Mouse (Mus musculus): Measurements from ENCODE around the gene Rasgrp2.

Rasgrp2 gene

GRCm38 (mm10) chr19:6408749-6409148, 9.6 kb downstream of the Rasgrp2 start:
- no peak for DNase-seq

GRCm38 (mm10) chr19:6409176-6409575, 10.0 kb downstream of the Rasgrp2 start:
- no peak for DNase-seq

- no peak for DNase-seq
These were observed 10.8 kb downstream of the Rasgrp2 start for GRCm38 (mm10) chr19:6409936-6410335.

- DNase-seq, result no peak
These were observed 13.7 kb downstream of the Rasgrp2 start for GRCm38 (mm10) chr19:6412798-6413197.

- DNase-seq, result no peak
These were observed 16.3 kb downstream of the Rasgrp2 start for GRCm38 (mm10) chr19:6415454-6415853.

GRCm38 (mm10) chr19:6416124-6416770, 17.1 kb downstream of the Rasgrp2 start:
- DNase-seq, result no peak

GRCm38 (mm10) chr19:6416894-6417761, 18.0 kb downstream of the Rasgrp2 start:
- DNase-seq, result no peak

GRCm38 (mm10) chr19:6418233-6418879, 19.2 kb downstream of the Rasgrp2 start, which contains the start of gene Nrxn2:
Gene Nrxn2 (plus strand): TSS chr19:6418731.
- DNase-seq, result peak; percentile 58 to 68

- DNase-seq, result no peak
These were observed 20.0 kb downstream of the Rasgrp2 start for GRCm38 (mm10) chr19:6418984-6419692.

- DNase-seq, result no peak
These were observed 20.7 kb downstream of the Rasgrp2 start for GRCm38 (mm10) chr19:6419805-6420310.

- no peak for DNase-seq
These were observed 21.5 kb downstream of the Rasgrp2 start for GRCm38 (mm10) chr19:6420481-6421210.

GRCm38 (mm10) chr19:6421211-6421590, 22.1 kb downstream of the Rasgrp2 start:
- DNase-seq, result no peak

GRCm38 (mm10) chr19:6422014-6422413, 22.9 kb downstream of the Rasgrp2 start:
- DNase-seq, result no peak

GRCm38 (mm10) chr19:6423241-6423640, 24.1 kb downstream of the Rasgrp2 start:
- DNase-seq, result no peak

- DNase-seq, result no peak
These were observed 25.2 kb downstream of the Rasgrp2 start for GRCm38 (mm10) chr19:6424137-6424881.

- no peak for DNase-seq
These were observed 26.5 kb downstream of the Rasgrp2 start for GRCm38 (mm10) chr19:6425595-6425994.

- no peak for DNase-seq
These were observed 27.8 kb downstream of the Rasgrp2 start for GRCm38 (mm10) chr19:6426703-6427500.

- DNase-seq, result no peak
These were observed 28.7 kb downstream of the Rasgrp2 start for GRCm38 (mm10) chr19:6427653-6428434.

- DNase-seq, result peak; percentile 44 to 49
These were observed 29.5 kb downstream of the Rasgrp2 start for GRCm38 (mm10) chr19:6428501-6429200.

Measured in thymus, adult 18-20 months (tissue).